ENCODE assay signal across 8 mouse cellular contexts in the genomic region with DNA sequence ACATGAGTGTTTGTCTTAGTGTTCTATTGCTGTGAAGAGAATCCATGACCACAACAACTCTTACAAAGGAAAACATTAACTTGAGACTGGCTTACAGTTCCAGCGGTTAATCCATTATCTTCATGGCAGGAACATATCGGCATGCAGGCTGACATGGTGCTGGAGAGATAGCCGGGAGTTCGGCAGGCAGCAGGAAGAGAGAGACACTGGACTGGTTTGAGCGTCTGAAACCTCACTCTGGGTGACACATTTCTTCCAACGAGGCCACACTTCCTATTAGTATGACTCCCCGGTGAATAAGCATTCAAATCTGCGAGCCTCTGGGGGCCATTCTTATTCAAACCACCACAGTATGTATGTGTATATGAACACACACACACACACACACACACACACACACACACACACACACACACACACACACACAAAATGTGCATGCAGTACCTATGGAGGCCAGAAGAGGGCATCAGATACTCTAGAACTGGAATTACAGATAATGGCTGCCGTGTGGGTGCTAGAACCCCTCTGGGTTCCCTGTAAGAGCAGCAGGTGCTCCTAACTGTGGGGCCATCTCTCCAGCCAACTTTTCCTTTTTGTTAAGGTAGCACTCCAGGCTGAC. TPM values are rescaled to one million over a fixed set of nuclear protein-coding genes. Genes with fewer than 3 reads are reported as not detected.
DNase-seq lines count a peak whose midpoint lies in the region; ATAC-seq and TF ChIP-seq lines count a peak whose summit lies in the region.

No protein-coding gene starts in this region.

- H3K4me3 ChIP-seq in heart, embryonic 10.5 days, result no peak overlapping the region
- no peak overlapping the region for H3K4me3 ChIP-seq in ES-E14 (ENCODE audit: insufficient read depth in 1 of 2, low read depth in 1 of 2, low read length in 2 of 2, poor library complexity in 1 of 2, severe bottlenecking in 1 of 2)
- no peak overlapping the region for H3K4me3 ChIP-seq in embryonic facial prominence, embryonic 14.5 days (ENCODE audit: low read depth, low read length)
- H3K4me3 ChIP-seq in liver, embryonic 12.5 days, result peak overlapping the region; percentile 44; the same call in 1 of the 2 replicates

- H3K9ac ChIP-seq in ES-E14 (ENCODE audit: insufficient read depth, low read depth, low read length, poor library complexity, severe bottlenecking), result peak overlapping the region; percentile 20; the same call in 1 of the 2 replicates
- no peak overlapping the region for H3K9ac ChIP-seq in embryonic facial prominence, embryonic 14.5 days (ENCODE audit: low read depth, low read length)
- peak overlapping the region; percentile 57 for H3K9ac ChIP-seq in liver, embryonic 12.5 days

- 34% methylated on average over 9 of the region's 9 CpGs for WGBS in heart, embryonic 10.5 days
- WGBS in embryonic facial prominence, embryonic 14.5 days, result 60% methylated on average over 9 of the region's 9 CpGs
- WGBS in liver, embryonic 12.5 days (ENCODE audit: insufficient replicate concordance), result 12% methylated on average over 9 of the region's 9 CpGs

- H3K36me3 ChIP-seq in heart, embryonic 10.5 days, result no peaks in the 10 kb centered on the region
- no peaks in the 10 kb centered on the region for H3K36me3 ChIP-seq in ES-E14 (ENCODE audit: control insufficient read depth, insufficient read depth, low read length, poor library complexity, severe bottlenecking)
- no peaks in the 10 kb centered on the region for H3K36me3 ChIP-seq in embryonic facial prominence, embryonic 14.5 days (ENCODE audit: control insufficient read depth, insufficient read depth, low read length)
- H3K36me3 ChIP-seq in liver, embryonic 12.5 days, result no peaks in the 10 kb centered on the region

- H3K9me3 ChIP-seq in heart, embryonic 10.5 days, result no peaks in the 10 kb centered on the region
- no peaks in the 10 kb centered on the region for H3K9me3 ChIP-seq in ES-E14 (ENCODE audit: control insufficient read depth, insufficient read depth, low read depth, low read length)
- no peaks in the 10 kb centered on the region for H3K9me3 ChIP-seq in embryonic facial prominence, embryonic 14.5 days (ENCODE audit: control insufficient read depth, low read length)
- H3K9me3 ChIP-seq in liver, embryonic 12.5 days (replicated peaks), result no peaks in the 10 kb centered on the region

- intact Hi-C loops in left cerebral cortex, postnatal 25 days (cut with DNase I), result no loop called here

- peak; percentile 82 for DNase-seq in heart, embryonic 10.5 days (ENCODE audit: low spot score)
- no peak for DNase-seq in heart, adult 9 months (ENCODE audit: low spot score in 2 of 2)
- DNase-seq in ES-E14 (ENCODE audit: low read depth, low spot score), result peak; percentile 71
- DNase-seq in embryonic facial prominence, embryonic 14.5 days (ENCODE audit: low spot score), result peak; percentile 26
- peak; percentile 77 for DNase-seq in retina, postnatal 1 day
- no peak for DNase-seq in left cerebral cortex, adult 18-20 months (ENCODE audit: low spot score in 2 of 2)
- DNase-seq in left cerebral cortex, postnatal 25 days (ENCODE audit: low spot score in 2 of 2), result no peak

- in situ Hi-C loops in ES-E14 (cut with MboI; ENCODE audit: low sequenced_read_pairs in 2 of 2, unreplicated experiment in 2 of 2), result no loop called here

- no peaks in the 10 kb centered on the region for H3K27me3 ChIP-seq in heart, embryonic 10.5 days (ENCODE audit: insufficient read depth, poor library complexity, severe bottlenecking)
- no peaks in the 10 kb centered on the region for H3K27me3 ChIP-seq in embryonic facial prominence, embryonic 14.5 days (replicated peaks; ENCODE audit: control insufficient read depth, insufficient read depth, low read length)
- no peaks in the 10 kb centered on the region for H3K27me3 ChIP-seq in liver, embryonic 12.5 days (replicated peaks)

- H3K27ac ChIP-seq in heart, embryonic 10.5 days, result peak overlapping the region; percentile 83
- no peak overlapping the region; the same call in 1 of the 2 replicates for H3K27ac ChIP-seq in ES-E14 (ENCODE audit: insufficient read depth, low read depth, low read length, poor library complexity, severe bottlenecking)
- H3K27ac ChIP-seq in embryonic facial prominence, embryonic 14.5 days (replicated peaks; ENCODE audit: low read depth, low read length), result 0 out of 2 replicates have a peak overlapping the region, but pooled peaks have one; percentile 16
- peak overlapping the region; percentile 95 for H3K27ac ChIP-seq in liver, embryonic 12.5 days

- H3K4me2 ChIP-seq in embryonic facial prominence, embryonic 14.5 days (ENCODE audit: low read depth, low read length), result no peak overlapping the region; the same call in 1 of the 2 replicates
- H3K4me2 ChIP-seq in liver, embryonic 12.5 days, result peak overlapping the region; percentile 71

- peaks cover 23% of the 10 kb centered on the region for H3K4me1 ChIP-seq in heart, embryonic 10.5 days
- peaks cover 3 to 10% of the 10 kb centered on the region in 2 experiments for H3K4me1 ChIP-seq in ES-E14 (ENCODE audit: control insufficient read depth in 2 of 2, insufficient read depth in 2 of 2, low read length in 2 of 2, poor library complexity in 1 of 2)
- H3K4me1 ChIP-seq in embryonic facial prominence, embryonic 14.5 days (ENCODE audit: control insufficient read depth, insufficient read depth, low read length), result no peaks in the 10 kb centered on the region; the same call in 1 of the 2 replicates
- H3K4me1 ChIP-seq in liver, embryonic 12.5 days, result peaks cover 64% of the 10 kb centered on the region

- ATAC-seq in embryonic facial prominence, embryonic 14.5 days (ENCODE audit: low read depth), result no peak
- peak; percentile 75 for ATAC-seq in liver, embryonic 12.5 days

TF ChIP-seq in ES-E14, 5 proteins besides CTCF, POLR2A, EP300 and RAD21:
- TF ChIP-seq ZC3H11A (IDR thresholded peaks at IDR 0.05; ENCODE audit: borderline replicate concordance, low read depth, low read length) (no peak), HCFC1 (IDR thresholded peaks at IDR 0.05; ENCODE audit: borderline replicate concordance, insufficient read depth, low read length) (no peak), MAFK (IDR thresholded peaks at IDR 0.05; ENCODE audit: insufficient read depth, low read depth, low read length) (no peak)

RNA-seq across cellular contexts. Expression of a gene that starts 6.4 kb away (rescaled TPM):
- polyA plus RNA-seq in heart, embryonic 10.5 days (2016; fragmentation: Nextera tagmentation; extraction: Ambion mirVana), result 9.3 and 11.2 TPM in 2 replicates
- total RNA-seq in ES-E14 (2012; rRNA removed), result 11.2 and 14.6 TPM in 2 replicates
- polyA plus RNA-seq in embryonic facial prominence, embryonic 14.5 days (2014; fragmentation: Nextera tagmentation; extraction: Ambion mirVana), result 12.7 and 14.7 TPM in 2 replicates
- 4.9 and 8.3 TPM in 2 replicates for polyA plus RNA-seq in liver, embryonic 12.5 days (2016; fragmentation: Nextera tagmentation; extraction: Ambion mirVana)
- total RNA-seq in left cerebral cortex, adult 18-20 months (2021), result 10 to 100 TPM; 30.6 to 30.8 TPM
- total RNA-seq in left cerebral cortex, postnatal 25 days (2021), result 10 to 100 TPM; 24.6 to 30.5 TPM

RNA-seq across cellular contexts. Expression of a gene that starts 42.0 kb away (rescaled TPM):
- polyA plus RNA-seq in heart, embryonic 10.5 days (2016; fragmentation: Nextera tagmentation; extraction: Ambion mirVana), result 0.46 and 1.2 TPM in 2 replicates
- 1.2 and 1.6 TPM in 2 replicates for total RNA-seq in ES-E14 (2012; rRNA removed)
- 6.8 and 7.7 TPM in 2 replicates for polyA plus RNA-seq in embryonic facial prominence, embryonic 14.5 days (2014; fragmentation: Nextera tagmentation; extraction: Ambion mirVana)
- 0.08 and 0.11 TPM in 2 replicates for polyA plus RNA-seq in liver, embryonic 12.5 days (2016; fragmentation: Nextera tagmentation; extraction: Ambion mirVana)
- total RNA-seq in left cerebral cortex, adult 18-20 months (2021), result under 1 TPM; 0.35 to 0.75 TPM
- 1 to 10 TPM in 1 of 2 experiments, under 1 TPM in 1; 0.46 to 1.2 TPM for total RNA-seq in left cerebral cortex, postnatal 25 days (2021)

RNA-seq across cellular contexts. Expression of a gene that starts 54.6 kb away (rescaled TPM):
- 0.11 and 0.23 TPM in 2 replicates for polyA plus RNA-seq in heart, embryonic 10.5 days (2016; fragmentation: Nextera tagmentation; extraction: Ambion mirVana)
- total RNA-seq in ES-E14 (2012; rRNA removed), result 0.09 and 0.26 TPM in 2 replicates
- polyA plus RNA-seq in embryonic facial prominence, embryonic 14.5 days (2014; fragmentation: Nextera tagmentation; extraction: Ambion mirVana), result 0.65 TPM in 1 of 2 replicates, not detected in the other
- 0.14 TPM in 1 of 2 replicates, not detected in the other for polyA plus RNA-seq in liver, embryonic 12.5 days (2016; fragmentation: Nextera tagmentation; extraction: Ambion mirVana)
- 1 to 10 TPM; 1.0 to 1.8 TPM for total RNA-seq in left cerebral cortex, adult 18-20 months (2021)
- 1 to 10 TPM; 1.3 to 1.8 TPM for total RNA-seq in left cerebral cortex, postnatal 25 days (2021)

RNA-seq across cellular contexts. Expression of a gene that starts 54.8 kb away (rescaled TPM):
- polyA plus RNA-seq in heart, embryonic 10.5 days (2016; fragmentation: Nextera tagmentation; extraction: Ambion mirVana), result 2.0 and 3.1 TPM in 2 replicates
- 15.3 and 35.0 TPM in 2 replicates for total RNA-seq in ES-E14 (2012; rRNA removed)
- polyA plus RNA-seq in embryonic facial prominence, embryonic 14.5 days (2014; fragmentation: Nextera tagmentation; extraction: Ambion mirVana), result 2.9 and 3.0 TPM in 2 replicates
- 2.8 and 3.6 TPM in 2 replicates for polyA plus RNA-seq in liver, embryonic 12.5 days (2016; fragmentation: Nextera tagmentation; extraction: Ambion mirVana)
- total RNA-seq in left cerebral cortex, adult 18-20 months (2021), result 100 to 1,000 TPM in 1 of 2 experiments, 10 to 100 TPM in 1; 87.4 to 101 TPM
- 100 to 1,000 TPM; 104 TPM for total RNA-seq in left cerebral cortex, postnatal 25 days (2021)

Comparison
In these comparisons a context has a peak if more than half of its experiments do, and no peak if none do; other contexts are left out.
1. DNase-seq: peak in heart, embryonic 10.5 days (single experiment), ES-E14 (single experiment), embryonic facial prominence, embryonic 14.5 days (single experiment) and retina, postnatal 1 day (single experiment); none in heart, adult 9 months (0 of 2), left cerebral cortex, adult 18-20 months (0 of 2) and left cerebral cortex, postnatal 25 days (0 of 2).